Mouse (Mus musculus) hindbrain, embryonic 14.5 days (tissue): ENCODE results near the gene Cish. TPM values are rescaled to one million over a fixed set of nuclear protein-coding genes. Genes with fewer than 3 reads are reported as not detected.
A peak's percentile ranks its signal among the peaks of the same experiment; 100 is the strongest.

Experiments used
- ATAC-seq: fragments of 200-750 bp; cut with Nextera tagmentation; 2 replicates; pipeline ENCODE4 v1.8.0; 2017; ENCODE audit warnings: moderate number of reproducible peaks, mild to moderate bottlenecking, moderate TSS enrichment, moderate library complexity; ENCODE audit not compliant: low FRiP score
- DNase-seq: peaks from one replicate; pipeline ENCODE4 v3.0.0-alpha.2; 2015; ENCODE audit warnings: low spot score
- H3K27ac ChIP-seq: fragments of 300-500 bp; sonication (generic); 2 replicates; pipeline ENCODE4 v1.5.1; 2014; ENCODE audit warnings: mild to moderate bottlenecking, moderate library complexity
- H3K27me3 ChIP-seq: fragments of 300-500 bp; sonication (generic); 2 replicates; pipeline ENCODE4 v1.6.1; 2014; ENCODE audit warnings: mild to moderate bottlenecking, low read length, mixed read lengths; ENCODE audit not compliant: control insufficient read depth, insufficient read depth
- H3K36me3 ChIP-seq: fragments of 300-500 bp; sonication (generic); replicated peaks from 2 replicates; pipeline ENCODE4 v1.6.1; 2014; ENCODE audit not compliant: control insufficient read depth, insufficient read depth
- H3K4me1 ChIP-seq: fragments of 300-500 bp; sonication (generic); replicated peaks from 2 replicates; pipeline ENCODE4 v1.6.1; 2014; ENCODE audit warnings: antibody characterized with exemption, low read length, mixed read lengths; ENCODE audit not compliant: control insufficient read depth, insufficient read depth
- H3K4me2 ChIP-seq: fragments of 300-500 bp; sonication (generic); replicated peaks from 2 replicates; pipeline ENCODE4 v1.6.1; 2014; ENCODE audit warnings: mild to moderate bottlenecking, moderate library complexity
- H3K4me3 ChIP-seq: fragments of 300-500 bp; sonication (generic); replicated peaks from 2 replicates; pipeline ENCODE4 v1.5.1; 2014; ENCODE audit warnings: mild to moderate bottlenecking, low read length
- H3K9ac ChIP-seq: fragments of 300-500 bp; sonication (generic); 2 replicates; pipeline ENCODE4 v1.6.1; 2014
- H3K9me3 ChIP-seq: fragments of 300-500 bp; sonication (generic); 2 replicates; pipeline ENCODE4 v1.6.1; 2016; ENCODE audit warnings: low read length; ENCODE audit not compliant: control insufficient read depth
- WGBS: fragments of 180-500 bp; shearing (Covaris S2); extraction: QIAGEN DNeasy Blood & Tissue Kit; methylation state at CpG from one replicate; pipeline ENCODE4 v1.1.7; 2014; 5-methylcytosine and 5-hydroxymethylcytosine counted together
- polyA plus RNA-seq: library from polyadenylated mRNA; unstranded; fragments of >200 nt; fragmentation: Nextera tagmentation; extraction: Ambion mirVana; gene quantifications from 2 replicates; pipeline ENCODE4 v1.2.1, GENCODE M21; 2014

The Cish gene
- polyA plus RNA-seq, 1 experiment from 2014 or later: 6.0 TPM

GRCm38 (mm10) chr9:107334356-107334755, 38.5 kb downstream of the Cish start:
- WGBS: 89% methylated on average over 6 of the region's 6 CpGs
- Histone ChIP-seq H3K27ac (no peak overlapping the region), H3K4me3 (no peak overlapping the region), H3K4me1 (peaks cover 15% of the 10 kb centered on the region), H3K36me3 (peaks cover 9% of the 10 kb centered on the region; the same call in 1 of the 2 replicates), H3K27me3 (no peaks in the 10 kb centered on the region), H3K9me3 (no peaks in the 10 kb centered on the region), H3K4me2 (no peak overlapping the region), H3K9ac (no peak overlapping the region)
- DNase-seq: no peak
- ATAC-seq: no peak

- 91% methylated on average over 5 of the region's 5 CpGs for WGBS
These were observed 39.2 kb downstream of the Cish start for GRCm38 (mm10) chr9:107335046-107335445.

GRCm38 (mm10) chr9:107335909-107336308, 40.1 kb downstream of the Cish start:
- H3K4me3 ChIP-seq: no peak overlapping the region
- peaks cover 24% of the 10 kb centered on the region for H3K4me1 ChIP-seq
- no peak overlapping the region for H3K4me2 ChIP-seq
- H3K9ac ChIP-seq: no peak overlapping the region
- H3K27me3 ChIP-seq: no peaks in the 10 kb centered on the region
- H3K27ac ChIP-seq: no peak overlapping the region
- DNase-seq (peak; percentile 67), ATAC-seq (no peak)
- WGBS: 13% methylated on average over 5 of the region's 5 CpGs
- H3K36me3 ChIP-seq: 0 out of 2 replicates have a peak, but pooled peaks cover 9% of the 10 kb centered on the region
- no peaks in the 10 kb centered on the region for H3K9me3 ChIP-seq

More at GRCm38 (mm10) chr9:107335046-107335445, 39.2 kb downstream of the Cish start:
- Histone ChIP-seq H3K9me3 (no peaks in the 10 kb centered on the region), H3K36me3 (peaks cover 9% of the 10 kb centered on the region; the same call in 1 of the 2 replicates), H3K4me2 (no peak overlapping the region), H3K4me3 (no peak overlapping the region), H3K27ac (no peak overlapping the region), H3K4me1 (peaks cover 22% of the 10 kb centered on the region), H3K9ac (no peak overlapping the region), H3K27me3 (no peaks in the 10 kb centered on the region)
- DNase-seq: no peak
- no peak for ATAC-seq

- H3K4me1 ChIP-seq: peaks cover 29% of the 10 kb centered on the region
- H3K9me3 ChIP-seq: no peaks in the 10 kb centered on the region
These were observed 40.6 kb downstream of the Cish start for GRCm38 (mm10) chr9:107336386-107336785.

GRCm38 (mm10) chr9:107338172-107338883, 42.5 kb downstream of the Cish start, which contains the start of gene Hemk1:
Gene Hemk1 (minus strand): TSS chr9:107338350.
- H3K27me3 ChIP-seq: no peaks in the 10 kb centered on the region

More at GRCm38 (mm10) chr9:107336386-107336785, 40.6 kb downstream of the Cish start:
- H3K9ac ChIP-seq: no peak overlapping the region
- no peak overlapping the region for H3K27ac ChIP-seq
- H3K27me3 ChIP-seq: no peaks in the 10 kb centered on the region
- WGBS: 90% methylated on average over 6 of the region's 6 CpGs
- ATAC-seq (no peak), DNase-seq (no peak)
- no peak overlapping the region for H3K4me2 ChIP-seq
- H3K4me3 ChIP-seq: no peak overlapping the region
- H3K36me3 ChIP-seq: 0 out of 2 replicates have a peak, but pooled peaks cover 9% of the 10 kb centered on the region

GRCm38 (mm10) chr9:107340267-107340859, 44.5 kb downstream of the Cish start, which contains the start of gene 6430571L13Rik:
Gene 6430571L13Rik (plus strand): TSS chr9:107340602.
- Histone ChIP-seq H3K9ac (peak within 1 kb of the TSS; percentile 66), H3K27ac (no peak within 1 kb of the TSS; the same call in 1 of the 2 replicates), H3K4me3 (peak within 1 kb of the TSS; percentile 52), H3K36me3 (no peaks in the 10 kb centered on the region), H3K4me2 (peak within 1 kb of the TSS; percentile 58), H3K4me1 (peaks cover 30% of the 10 kb centered on the region), H3K9me3 (no peaks in the 10 kb centered on the region), H3K27me3 (no peaks in the 10 kb centered on the region)
- peak; percentile 94 for DNase-seq
- WGBS: under 1% methylated on average over 34 of the region's 34 CpGs
- peak; percentile 90 for ATAC-seq

More at GRCm38 (mm10) chr9:107338172-107338883, 42.5 kb downstream of the Cish start, which contains the start of gene Hemk1:
- peak within 1 kb of the TSS; percentile 50 for H3K27ac ChIP-seq
- H3K9me3 ChIP-seq: no peaks in the 10 kb centered on the region
- DNase-seq: peak; percentile 85
- H3K36me3 ChIP-seq: no peaks in the 10 kb centered on the region
- H3K4me3 ChIP-seq: peak within 1 kb of the TSS; percentile 54
- peak within 1 kb of the TSS; percentile 86 for H3K4me2 ChIP-seq
- peak within 1 kb of the TSS; percentile 80 for H3K9ac ChIP-seq
- H3K4me1 ChIP-seq: peaks cover 30% of the 10 kb centered on the region
- WGBS: 4% methylated on average over 30 of the region's 30 CpGs
- peak; percentile 84 for ATAC-seq

GRCm38 (mm10) chr9:107340911-107341645, 45.3 kb downstream of the Cish start:
- WGBS: 52% methylated on average over 12 of the region's 12 CpGs
- Histone ChIP-seq H3K27me3 (no peaks in the 10 kb centered on the region), H3K9ac (peak overlapping the region; percentile 66), H3K9me3 (no peaks in the 10 kb centered on the region), H3K4me1 (peaks cover 30% of the 10 kb centered on the region), H3K4me2 (peak overlapping the region; percentile 58), H3K27ac (no peak overlapping the region), H3K4me3 (peak overlapping the region; percentile 52), H3K36me3 (no peaks in the 10 kb centered on the region)
- DNase-seq: no peak
- ATAC-seq: no peak

GRCm38 (mm10) chr9:107342201-107342709, 46.4 kb downstream of the Cish start:
- H3K27ac ChIP-seq: no peak overlapping the region
- H3K4me1 ChIP-seq: peaks cover 30% of the 10 kb centered on the region
- H3K9me3 ChIP-seq: no peaks in the 10 kb centered on the region
- 0 out of 2 replicates have a peak, but pooled peaks cover 6% of the 10 kb centered on the region for H3K36me3 ChIP-seq
- no peak overlapping the region for H3K4me2 ChIP-seq
- WGBS: 92% methylated on average over 11 of the region's 11 CpGs
- no peak overlapping the region for H3K4me3 ChIP-seq
- ATAC-seq: no peak
- H3K9ac ChIP-seq: no peak overlapping the region
- no peak for DNase-seq
- H3K27me3 ChIP-seq: no peaks in the 10 kb centered on the region
